Mouse (Mus musculus) thymus, adult 2 months (tissue): ENCODE data around the gene Myzap. TPM values are rescaled to one million over a fixed set of nuclear protein-coding genes. Genes with fewer than 3 reads are reported as not detected.
A peak's percentile ranks its signal among the peaks of the same experiment; 100 is the strongest.

Source experiments
- DNase-seq: peaks from one replicate; pipeline ENCODE4 v3.0.0; 2021
- H3K27ac ChIP-seq: fragments of 200-500 bp; 2 replicates; pipeline ENCODE4 v1.5.1; 2012; ENCODE audit warnings: low read length, control low read depth; ENCODE audit not compliant: control insufficient read depth, insufficient read depth
- H3K27me3 ChIP-seq: fragments of 200-500 bp; 2 replicates; pipeline ENCODE4 v1.6.1; 2012; ENCODE audit warnings: mild to moderate bottlenecking, low read length, moderate library complexity, mixed read lengths; ENCODE audit not compliant: control insufficient read depth, insufficient read depth
- H3K36me3 ChIP-seq: fragments of 200-500 bp; 2 replicates; pipeline ENCODE4 v1.6.1; 2012; ENCODE audit warnings: mild to moderate bottlenecking, low read length, moderate library complexity; ENCODE audit not compliant: control insufficient read depth, insufficient read depth
- H3K4me1 ChIP-seq: fragments of 200-500 bp; replicated peaks from 2 replicates; pipeline ENCODE4 v1.6.1; 2012; ENCODE audit warnings: low read length; ENCODE audit not compliant: control insufficient read depth, insufficient read depth
- H3K4me3 ChIP-seq: fragments of 200-500 bp; 2 replicates; pipeline ENCODE4 v1.5.1; 2012; ENCODE audit warnings: mild to moderate bottlenecking, low read length, control low read depth, moderate library complexity; ENCODE audit not compliant: control insufficient read depth, insufficient read depth
- CTCF ChIP-seq: fragments of 200-500 bp; IDR thresholded peaks from 2 replicates; pipeline ENCODE4 v1.5.1; 2012; ENCODE audit warnings: mild to moderate bottlenecking, control low read depth, low read length, moderate library complexity, borderline replicate concordance; ENCODE audit not compliant: control insufficient read depth, poor library complexity, insufficient read depth; ENCODE audit errors: extremely low read depth
- POLR2A ChIP-seq: fragments of 200-500 bp; IDR thresholded peaks from 2 replicates; pipeline ENCODE4 v1.6.1; 2012; ENCODE audit warnings: mild to moderate bottlenecking, low read length, control low read depth, moderate library complexity; ENCODE audit not compliant: control insufficient read depth, poor library complexity, insufficient read depth; ENCODE audit errors: extremely low read depth
- WGBS: fragments of 180-500 bp; shearing (Covaris S2); methylation state at CpG from one replicate; pipeline ENCODE4 v1.1.7; 2018; 5-methylcytosine and 5-hydroxymethylcytosine counted together
- polyA plus RNA-seq: library from polyadenylated mRNA; depleted of rRNA; stranded (reverse); fragments of >200 nt; gene quantifications from 2 replicates; pipeline ENCODE4 v1.2.3, GENCODE M21; 2012

The Myzap gene
- polyA plus RNA-seq, 1 experiment = 9.6 TPM

- WGBS = 93% methylated on average over 6 of the region's 6 CpGs
- no peak overlapping the region for H3K27ac ChIP-seq
- H3K4me3 ChIP-seq = no peak overlapping the region
- H3K36me3 ChIP-seq = no peaks in the 10 kb centered on the region
- H3K4me1 ChIP-seq = peaks cover 12% of the 10 kb centered on the region
- H3K27me3 ChIP-seq = no peaks in the 10 kb centered on the region
- DNase-seq = no peak
- TF ChIP-seq CTCF (no peak), POLR2A (no peak)
Measured at GRCm38 (mm10) chr9:71609010-71609409, 16.9 kb upstream of the Myzap start.

DNA sequence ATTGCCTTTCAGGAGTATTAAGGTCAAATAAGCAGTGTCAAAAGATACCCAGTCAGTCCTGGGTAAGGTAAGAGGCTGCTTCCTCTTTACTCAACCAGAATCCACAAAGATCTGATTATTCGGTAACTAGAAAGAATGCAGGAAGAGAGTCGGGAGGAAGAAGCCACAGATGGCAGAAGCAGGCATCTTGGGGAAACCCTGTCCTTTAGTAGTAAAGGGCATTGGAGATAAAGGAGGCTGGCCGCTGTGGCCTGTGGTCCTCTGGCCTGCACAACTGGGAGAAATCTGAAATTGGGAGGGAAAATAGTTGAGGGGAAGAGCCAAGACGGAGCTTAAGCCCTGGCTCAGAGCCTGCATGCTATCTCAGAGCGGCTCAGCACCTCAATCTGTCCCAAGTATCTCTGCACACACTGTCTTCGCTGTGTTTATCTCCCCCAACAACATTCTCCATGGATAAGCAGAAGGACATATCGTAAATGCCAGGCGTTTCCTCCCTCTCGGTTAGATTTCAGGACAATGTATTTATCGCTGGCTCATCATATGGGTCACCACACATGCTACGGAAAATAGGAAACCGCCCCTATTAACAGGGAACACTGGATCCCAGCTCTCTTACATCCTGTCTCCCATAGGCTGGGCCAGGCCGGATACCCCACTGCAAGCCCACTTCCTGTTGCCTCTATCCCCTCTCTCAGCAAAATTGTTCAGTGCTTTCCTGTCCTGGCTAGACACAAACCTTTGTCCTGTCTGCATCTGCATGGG, 14.3 kb upstream of the Myzap start:
- no peak overlapping the region for H3K4me3 ChIP-seq
- no peaks in the 10 kb centered on the region for H3K36me3 ChIP-seq
- H3K27ac ChIP-seq = no peak overlapping the region
- peak; percentile 33 for DNase-seq
- WGBS = 20% methylated on average over 13 of the region's 13 CpGs
- H3K4me1 ChIP-seq = peaks cover 8% of the 10 kb centered on the region
- no peak for TF ChIP-seq CTCF
- no peak for TF ChIP-seq POLR2A
- no peaks in the 10 kb centered on the region for H3K27me3 ChIP-seq

GRCm38 (mm10) chr9:71604914-71605635, 12.9 kb upstream of the Myzap start:
- no peak overlapping the region for H3K4me3 ChIP-seq
- 69% methylated on average over 6 of the region's 6 CpGs for WGBS
- peaks cover 8% of the 10 kb centered on the region for H3K4me1 ChIP-seq
- no peaks in the 10 kb centered on the region for H3K27me3 ChIP-seq
- TF ChIP-seq POLR2A = no peak
- TF ChIP-seq CTCF = no peak
- no peak for DNase-seq
- H3K36me3 ChIP-seq = no peaks in the 10 kb centered on the region
- no peak overlapping the region for H3K27ac ChIP-seq

DNA sequence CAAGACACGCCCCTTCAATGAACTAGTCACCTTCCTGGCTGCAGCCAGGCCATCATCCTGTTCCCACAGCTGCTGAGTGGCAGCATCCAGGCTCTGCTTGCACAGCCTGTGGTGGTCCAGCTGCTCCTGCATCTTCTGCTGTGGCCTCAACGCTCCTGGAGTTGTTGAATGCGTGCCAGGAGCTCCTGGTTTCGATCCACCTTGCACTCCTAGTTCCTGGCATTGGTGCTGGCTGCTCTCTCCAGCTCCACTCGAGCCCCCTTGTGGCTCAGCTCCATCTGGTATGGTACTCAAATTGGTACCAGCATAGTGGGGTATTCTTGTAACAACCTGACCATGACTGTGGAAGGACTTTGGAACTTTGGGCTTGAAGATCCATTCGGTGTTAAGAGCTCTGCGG, 7.7 kb upstream of the Myzap start:
- TF ChIP-seq CTCF (no peak), POLR2A (no peak)
- no peak for DNase-seq
- H3K36me3 ChIP-seq = no peaks in the 10 kb centered on the region
- no peaks in the 10 kb centered on the region for H3K27me3 ChIP-seq
- no peak overlapping the region for H3K4me3 ChIP-seq
- 82% methylated on average over 7 of the region's 7 CpGs for WGBS
- no peak overlapping the region for H3K27ac ChIP-seq
- peaks cover 14% of the 10 kb centered on the region for H3K4me1 ChIP-seq

GRCm38 (mm10) chr9:71596888-71597287, 4.7 kb upstream of the Myzap start:
- Histone ChIP-seq H3K27me3 (no peaks in the 10 kb centered on the region), H3K4me1 (peaks cover 23% of the 10 kb centered on the region), H3K27ac (no peak overlapping the region), H3K36me3 (no peaks in the 10 kb centered on the region), H3K4me3 (no peak overlapping the region)
- TF ChIP-seq CTCF (no peak), POLR2A (no peak)
- no peak for DNase-seq
- WGBS = 74% methylated on average over 6 of the region's 6 CpGs

- Histone ChIP-seq H3K27me3 (no peaks in the 10 kb centered on the region), H3K36me3 (no peaks in the 10 kb centered on the region), H3K27ac (no peak overlapping the region), H3K4me3 (0 out of 2 replicates have a peak overlapping the region, but pooled peaks have one; percentile 11), H3K4me1 (peaks cover 32% of the 10 kb centered on the region)
- TF ChIP-seq POLR2A (no peak), CTCF (no peak)
- 46% methylated on average over 6 of the region's 6 CpGs for WGBS
- peak; percentile 40 for DNase-seq
Measured at GRCm38 (mm10) chr9:71592577-71593285, 571 bp upstream of the Myzap start.
